Mouse (Mus musculus): Measurements from ENCODE around the gene Smc1b.

Gene Smc1b

GRCm38 (mm10) chr15:85131275-85132192, at the start of gene Smc1b, which contains the start of gene Ribc2:
Gene Smc1b (minus strand): TSS chr15:85131964.
Gene Ribc2 (plus strand): TSS chr15:85132078.
- no peak for DNase-seq

- no peak for DNase-seq
Observed at GRCm38 (mm10) chr15:85180368-85180767, 48.6 kb upstream of the Smc1b start.

- no peak for DNase-seq
Observed at GRCm38 (mm10) chr15:85179528-85180180, 47.9 kb upstream of the Smc1b start.

DNA sequence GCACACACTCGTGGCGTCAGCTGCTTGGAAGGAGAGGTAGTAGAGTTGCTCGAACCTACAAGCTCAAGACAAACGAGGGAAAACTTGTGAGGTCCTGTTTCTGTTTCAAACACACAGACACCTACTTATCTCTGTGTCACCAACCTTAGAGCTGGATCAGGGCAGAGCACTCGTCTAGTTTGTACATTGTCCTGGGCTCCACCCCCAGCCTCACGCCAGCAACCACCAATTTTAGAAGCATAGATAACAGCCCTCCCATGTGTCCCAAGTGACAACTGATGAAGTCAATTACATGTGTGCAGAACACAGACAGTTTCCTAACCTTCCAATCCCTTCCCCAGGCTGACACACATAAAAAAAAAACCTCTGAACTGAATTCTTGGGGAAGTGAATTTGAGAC, 46.4 kb upstream of the Smc1b start:
- no peak for DNase-seq

GRCm38 (mm10) chr15:85177576-85177975, 45.8 kb upstream of the Smc1b start:
- peak in 1 of 2 experiments; percentile 28 for DNase-seq

- DNase-seq: no peak
Observed at GRCm38 (mm10) chr15:85174060-85174459, 42.3 kb upstream of the Smc1b start.

DNA sequence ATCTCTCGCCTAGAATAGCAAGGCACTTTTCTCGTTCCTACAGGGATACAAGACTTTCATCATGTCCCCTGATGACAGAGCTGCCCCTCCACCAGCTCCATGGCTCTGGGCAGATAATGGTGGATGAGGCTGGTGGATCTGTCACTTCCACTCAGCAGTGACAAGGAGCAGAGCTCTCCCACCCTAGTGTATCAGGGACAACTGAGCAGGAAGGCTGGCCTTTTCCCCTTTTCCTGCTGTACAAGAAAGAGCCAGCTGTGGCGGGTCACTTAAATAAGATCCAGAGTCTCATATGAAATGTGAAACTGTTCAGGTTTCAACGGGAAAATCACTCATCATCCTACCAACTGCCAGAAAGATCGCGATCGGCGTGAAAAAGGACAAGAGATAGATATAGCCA, 41.7 kb upstream of the Smc1b start:
- DNase-seq: no peak

- DNase-seq: no peak
Observed at GRCm38 (mm10) chr15:85172054-85172453, 40.3 kb upstream of the Smc1b start.

GRCm38 (mm10) chr15:85167086-85167679, 35.4 kb upstream of the Smc1b start:
- no peak for DNase-seq

GRCm38 (mm10) chr15:85166433-85166933, 34.7 kb upstream of the Smc1b start:
- no peak for DNase-seq

- DNase-seq: no peak
Observed at GRCm38 (mm10) chr15:85162693-85163663, 31.2 kb upstream of the Smc1b start.

GRCm38 (mm10) chr15:85161416-85161815, 29.7 kb upstream of the Smc1b start:
- no peak for DNase-seq

- no peak for DNase-seq
Observed at GRCm38 (mm10) chr15:85156198-85156597, 24.4 kb upstream of the Smc1b start.

- no peak for DNase-seq
Observed at GRCm38 (mm10) chr15:85154091-85154490, 22.3 kb upstream of the Smc1b start.

GRCm38 (mm10) chr15:85152577-85152976, 20.8 kb upstream of the Smc1b start:
- DNase-seq: no peak

DNA sequence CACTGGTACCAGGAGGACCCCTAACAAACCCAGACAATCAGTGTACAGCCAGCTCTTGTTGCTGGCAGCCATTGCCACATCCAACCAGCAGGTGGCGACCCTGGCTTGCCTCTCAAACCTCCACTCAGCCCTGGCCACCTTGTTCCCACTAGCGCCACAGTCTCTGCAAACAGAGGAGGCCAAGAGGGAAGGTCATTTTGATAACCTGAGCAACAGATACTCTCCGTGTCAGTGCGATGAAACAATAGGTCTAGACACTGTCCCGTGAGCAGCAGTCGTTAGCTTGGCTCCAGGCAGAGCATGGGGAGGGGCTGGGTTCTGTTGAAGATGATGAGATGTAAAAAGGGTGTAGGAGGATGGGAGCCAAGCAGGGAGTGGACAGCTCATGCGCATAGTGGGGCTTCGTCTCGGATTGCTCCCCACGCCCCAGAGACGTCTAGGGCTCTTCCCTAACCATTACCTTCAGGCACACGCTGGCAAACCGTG, 19.7 kb upstream of the Smc1b start:
- peak in 1 of 2 experiments; percentile 40 for DNase-seq

DNA sequence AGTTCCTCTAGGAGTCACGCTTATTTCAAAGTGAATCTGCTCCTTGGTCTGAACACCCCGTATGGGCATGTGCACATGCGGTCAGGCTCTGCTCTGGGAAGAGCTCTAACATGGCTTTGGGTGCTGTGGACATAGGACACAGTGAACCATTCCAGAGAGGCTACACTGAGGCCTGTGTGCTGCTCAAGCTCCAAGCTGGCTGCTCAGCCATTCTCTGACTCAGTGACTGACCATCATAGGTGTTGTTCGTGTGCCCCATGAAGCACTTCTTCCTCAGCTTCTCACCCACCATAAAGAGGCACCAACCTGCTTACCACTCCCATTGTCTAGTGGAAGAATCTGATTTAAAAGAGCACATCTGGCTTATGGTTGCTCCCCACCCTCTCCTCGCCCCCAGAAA, 12.5 kb upstream of the Smc1b start:
- DNase-seq: no peak

- no peak for DNase-seq
Observed at GRCm38 (mm10) chr15:85143747-85144146, 12.0 kb upstream of the Smc1b start.

- DNase-seq: no peak
Observed at GRCm38 (mm10) chr15:85143161-85143560, 11.4 kb upstream of the Smc1b start.

DNA sequence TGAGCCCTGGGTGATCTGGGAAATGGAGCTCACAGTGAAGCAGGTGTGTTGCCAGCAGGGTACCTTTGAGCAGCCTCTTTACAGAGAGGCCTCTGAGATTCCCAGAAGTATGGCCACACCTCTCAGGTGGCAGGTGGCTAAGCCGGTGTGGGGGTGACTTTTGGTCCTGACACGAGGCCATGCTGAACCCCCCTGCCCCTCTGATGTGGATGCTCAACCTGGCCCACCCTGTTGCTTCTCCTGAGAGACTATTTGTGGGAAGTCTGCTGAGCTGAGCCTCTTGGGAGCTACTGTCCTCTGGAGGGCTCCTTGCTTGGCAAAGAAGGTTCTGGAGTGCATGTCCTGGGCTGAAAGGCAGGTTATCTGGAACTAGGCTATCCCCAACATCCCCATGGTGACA, 10.7 kb upstream of the Smc1b start:
- DNase-seq: no peak

- no peak for DNase-seq
Observed at GRCm38 (mm10) chr15:85141290-85141689, 9.5 kb upstream of the Smc1b start.

GRCm38 (mm10) chr15:85135143-85135542, 3.4 kb upstream of the Smc1b start:
- DNase-seq: no peak

Data from spleen, adult 18-20 months (tissue).